Mouse (Mus musculus) brain, adult 2 months (tissue): ENCODE measurements at regions not wholly inside any gene's neighbourhood (a gene's known extent, or its start where the extent isn't known, plus 50 kb on each side); places are given as distances from the start of the nearest gene placed in this dataset.

Experiments
- DNase-seq: peaks from one replicate; pipeline ENCODE4 v3.0.0; 2011; ENCODE audit warnings: low read depth, low spot score

- DNase-seq = no peak
These were observed 163.4 kb upstream of the Sgcd start for GRCm38 (mm10) chr11:48152219-48152618.

GRCm38 (mm10) chr11:48133335-48133734 is 144.6 kb upstream of the Sgcd start:
- no peak for DNase-seq

- no peak for DNase-seq
These were observed 109.3 kb upstream of the Sgcd start for GRCm38 (mm10) chr11:48098063-48098462.

- no peak for DNase-seq
These were observed 108.7 kb upstream of the Sgcd start for GRCm38 (mm10) chr11:48097455-48097854.

DNA sequence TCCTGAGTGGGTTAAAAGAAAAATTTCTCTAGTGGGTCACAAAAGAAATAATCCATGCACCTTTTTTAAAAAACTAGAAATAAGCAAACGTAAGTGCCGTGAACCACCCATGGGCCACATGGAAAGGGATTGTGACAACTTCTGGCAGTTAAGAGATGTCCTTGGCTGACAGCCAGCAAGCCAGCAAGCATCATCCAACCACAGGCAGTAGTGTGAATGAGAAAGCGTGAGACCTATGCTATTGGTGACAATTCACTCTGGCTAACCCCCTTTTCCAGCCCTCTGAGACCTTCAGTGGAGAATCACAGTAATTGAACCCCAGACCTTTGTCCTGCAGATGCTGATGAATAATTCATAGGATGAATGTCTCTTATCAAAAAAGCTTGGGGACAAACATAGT is 78.3 kb upstream of the Sgcd start:
- DNase-seq = peak; percentile 32

GRCm38 (mm10) chr11:48063719-48064118 is 75.0 kb upstream of the Sgcd start:
- no peak for DNase-seq

GRCm38 (mm10) chr11:48061501-48061900 is 72.7 kb upstream of the Sgcd start:
- DNase-seq = peak; percentile 47

DNA sequence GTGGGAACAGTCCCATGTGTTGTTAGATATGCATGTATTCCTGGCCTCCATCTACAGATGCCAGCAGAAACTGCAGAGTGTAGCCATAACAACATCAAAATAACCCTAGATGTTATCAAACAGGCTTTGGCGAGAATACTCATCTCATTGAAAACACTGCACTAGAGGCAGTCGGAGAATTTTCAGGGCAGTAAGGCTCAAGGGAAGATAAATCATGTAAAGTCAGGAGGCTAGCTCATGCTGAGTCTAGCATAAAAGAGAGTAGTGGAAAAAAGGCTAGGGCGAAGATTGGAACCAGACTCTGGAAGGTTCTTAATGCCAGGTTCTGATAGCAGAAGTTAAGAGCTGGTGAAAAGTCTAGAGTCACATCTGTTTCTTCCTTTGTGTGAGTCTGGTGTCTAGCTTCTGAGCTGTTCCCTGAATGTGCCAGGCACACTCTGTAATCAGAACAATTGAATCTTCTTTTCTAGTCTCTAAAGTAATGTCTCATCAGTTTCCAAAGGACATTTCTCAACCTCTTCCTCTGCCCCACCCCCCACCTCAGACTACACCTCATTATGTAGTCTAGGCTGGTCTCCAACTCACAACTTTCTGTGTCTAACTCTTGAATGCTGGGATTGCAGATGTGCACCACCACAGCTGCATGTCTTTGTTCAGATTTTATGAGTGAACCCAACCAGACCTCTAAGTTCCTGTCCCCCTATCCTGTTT is 62.5 kb upstream of the Sgcd start:
- no peak for DNase-seq

DNA sequence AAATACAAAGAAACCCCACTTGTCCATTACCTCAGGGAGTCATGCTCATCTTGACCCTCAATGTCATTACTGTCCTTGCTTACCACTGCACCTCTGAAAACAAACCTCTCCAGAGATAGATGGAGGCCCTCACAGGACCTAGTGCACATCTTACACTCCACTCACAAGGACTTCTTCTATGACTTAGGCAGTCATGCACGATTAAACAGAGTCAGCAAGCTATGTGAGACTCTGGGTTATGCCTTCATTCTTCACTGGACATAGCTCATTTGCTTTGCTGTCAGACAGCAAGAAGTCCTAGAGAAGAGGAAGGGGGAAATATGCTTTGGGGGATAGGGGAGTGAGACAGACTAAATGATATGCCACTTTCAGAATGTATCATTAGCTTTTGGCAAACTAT is 59.5 kb upstream of the Sgcd start:
- DNase-seq = no peak
